Mouse (Mus musculus) adrenal gland, postnatal 25 days (tissue): ENCODE results near the gene Tanc1. TPM values are rescaled to one million over a fixed set of nuclear protein-coding genes. Genes with fewer than 3 reads are reported as not detected.

ENCODE experiments used
- DNase-seq: peaks from one replicate; pipeline ENCODE4 v3.0.0; 2021; ENCODE audit warnings: mixed read lengths
- total RNA-seq: library from RNA; stranded (reverse); gene quantifications from 2 replicates; pipeline ENCODE4 v1.2.3, GENCODE M21; 2021

The Tanc1 gene
- total RNA-seq, 1 experiment from 2014 or later: 20.6 TPM

- no peak for DNase-seq
These were observed 40.0 kb downstream of the Tanc1 start for GRCm38 (mm10) chr2:59651801-59652200.

GRCm38 (mm10) chr2:59652702-59653101 lies 40.9 kb downstream of the Tanc1 start:
- DNase-seq: no peak

DNA sequence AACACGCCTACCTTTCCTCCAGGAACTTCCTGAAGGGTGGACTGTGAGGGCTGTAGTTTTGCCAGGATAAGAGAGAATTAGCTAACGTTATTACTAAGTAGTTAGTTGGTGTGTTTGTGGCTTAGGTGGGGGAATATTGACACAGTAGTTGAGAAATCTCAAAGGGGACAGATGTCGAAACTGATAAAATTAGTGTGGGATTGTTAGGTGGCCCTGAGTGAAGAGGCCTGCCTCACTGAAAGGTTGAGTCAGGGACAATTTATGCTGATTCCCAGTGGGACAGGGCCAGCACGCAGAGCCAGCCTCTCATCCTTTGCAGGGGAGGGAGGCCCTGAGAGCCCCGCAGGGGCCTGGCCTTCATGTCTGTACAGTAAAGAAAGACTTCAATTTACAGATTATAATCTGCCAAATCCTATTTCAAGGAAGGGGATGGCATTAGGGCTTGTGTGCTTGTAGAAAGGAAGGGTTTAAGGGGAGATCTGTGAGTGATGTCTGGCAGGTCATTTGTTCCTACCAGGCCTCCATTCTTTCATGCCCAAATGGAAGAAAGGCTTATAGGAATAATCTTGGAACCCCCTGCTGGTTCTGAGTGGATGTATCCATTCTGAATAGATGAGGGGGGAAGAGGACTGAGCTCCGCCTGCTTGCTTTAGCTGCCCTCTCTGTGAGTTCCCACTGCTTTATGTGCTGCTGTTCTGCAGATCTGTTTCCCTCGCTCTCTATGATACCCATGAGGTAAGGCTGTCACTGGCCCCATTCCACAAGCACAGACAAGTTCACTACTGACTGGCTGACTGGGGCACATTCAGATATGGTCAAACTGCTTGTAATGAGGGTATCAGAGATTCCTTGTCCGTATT lies 41.7 kb downstream of the Tanc1 start:
- DNase-seq: no peak

DNA sequence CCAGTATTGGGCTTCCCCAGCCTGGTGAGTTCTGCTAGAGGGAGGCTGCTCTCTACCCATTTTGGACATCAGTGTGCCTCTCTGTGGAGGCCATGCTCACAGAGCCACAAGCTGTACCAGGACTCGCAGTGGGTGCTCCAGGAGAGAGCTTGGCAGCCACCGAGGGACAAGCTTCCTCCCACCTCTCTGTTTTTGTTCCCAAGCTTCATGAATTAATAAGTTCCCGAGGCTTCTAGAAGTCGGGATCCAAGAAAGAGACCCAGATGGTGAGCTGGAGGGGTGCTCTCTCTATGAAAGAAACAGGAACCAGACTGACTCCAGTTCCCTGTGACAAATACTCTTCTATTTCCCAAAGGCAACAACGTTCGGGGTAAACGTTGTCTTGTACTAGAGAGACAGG lies 43.6 kb downstream of the Tanc1 start:
- DNase-seq: no peak

- DNase-seq: no peak
These were observed 44.8 kb downstream of the Tanc1 start for GRCm38 (mm10) chr2:59656680-59657079.

DNA sequence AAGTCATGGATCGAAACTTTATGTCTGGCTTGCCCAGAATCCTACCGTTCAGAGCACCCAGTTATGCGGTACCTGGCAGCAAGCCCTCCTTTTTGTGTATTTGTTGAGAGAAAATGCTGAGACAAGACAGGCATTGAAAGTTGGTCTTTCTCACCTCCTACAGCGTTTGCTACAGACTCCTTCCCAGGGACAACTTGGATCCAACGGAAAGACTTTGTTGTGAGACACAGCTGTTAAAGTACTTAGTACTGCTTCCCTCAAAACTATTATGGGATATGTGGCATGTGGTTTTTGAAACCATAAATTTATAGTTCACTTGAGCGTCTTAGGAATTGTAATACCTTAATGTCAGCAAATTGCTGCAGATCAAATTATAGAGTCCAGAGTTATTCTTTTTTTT lies 47.8 kb downstream of the Tanc1 start:
- no peak for DNase-seq

GRCm38 (mm10) chr2:59660891-59661805 lies 49.3 kb downstream of the Tanc1 start:
- DNase-seq: no peak

- no peak for DNase-seq
These were observed 53.1 kb downstream of the Tanc1 start for GRCm38 (mm10) chr2:59664803-59665567.

DNA sequence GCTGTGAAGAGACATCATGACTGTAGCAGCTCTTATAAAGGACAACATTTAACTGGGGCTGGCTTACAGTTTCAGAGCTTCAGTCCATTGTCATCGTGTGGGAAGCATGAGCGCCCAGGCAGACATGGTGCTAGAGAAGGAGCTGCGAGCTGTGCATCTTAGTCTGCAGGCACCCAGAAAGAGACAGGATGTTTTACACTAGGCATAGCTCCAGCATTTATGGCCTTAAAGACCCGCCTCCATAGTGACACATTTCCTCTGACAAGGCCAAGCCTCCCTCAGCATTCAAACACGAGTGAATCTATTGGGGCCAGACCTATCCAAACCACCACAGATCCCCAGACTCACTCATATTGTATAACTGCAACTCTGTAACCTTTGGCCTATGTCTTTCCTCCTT lies 54.7 kb downstream of the Tanc1 start:
- DNase-seq: no peak

DNA sequence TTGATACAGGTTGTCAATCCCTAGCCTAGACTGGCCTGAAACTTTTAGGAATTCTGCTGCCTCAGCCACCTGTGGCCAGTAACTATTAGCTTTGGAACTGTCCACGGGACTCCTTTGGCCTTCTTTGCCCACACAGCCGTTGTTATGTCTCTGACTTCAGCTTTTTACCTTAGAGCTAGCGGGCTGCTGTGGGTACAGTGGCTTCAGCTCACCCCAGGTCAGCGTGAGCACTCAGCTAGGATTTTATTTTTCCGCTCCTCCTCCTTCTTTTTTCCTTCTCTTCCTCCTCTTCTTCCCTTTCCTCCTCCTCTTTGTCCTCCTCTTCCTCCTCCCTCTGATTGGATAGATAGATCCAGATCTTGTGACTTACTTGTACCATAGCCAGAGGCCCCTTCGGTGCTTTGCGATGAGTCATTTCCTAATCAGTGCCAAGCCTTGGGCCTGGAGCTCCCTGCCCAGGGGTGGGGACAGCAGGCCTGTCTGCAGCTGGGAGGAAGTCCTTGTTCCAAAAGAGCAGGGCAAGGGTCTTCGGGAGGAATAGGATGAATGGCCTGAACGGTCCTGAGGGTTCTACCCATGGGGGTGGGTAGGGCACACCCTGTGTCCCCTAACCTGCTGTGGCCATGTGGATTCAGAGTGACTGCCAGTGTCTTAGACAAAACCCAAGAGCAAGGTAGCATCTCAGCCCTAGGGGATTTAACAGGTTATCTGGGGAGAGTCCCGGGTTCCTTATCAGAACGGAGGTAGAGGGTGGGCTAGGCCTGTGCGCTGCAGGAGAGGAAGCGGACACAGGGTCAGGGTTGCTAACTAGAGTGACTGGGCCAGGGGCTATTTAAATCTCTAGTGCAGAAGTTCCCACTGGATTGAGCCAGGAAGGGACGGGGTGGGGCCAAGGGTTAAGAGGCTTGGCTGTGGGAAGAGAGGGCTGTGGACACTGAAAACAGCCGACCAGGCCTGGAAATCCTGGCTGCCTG lies 58.5 kb downstream of the Tanc1 start:
- DNase-seq: peak; percentile 67

- no peak for DNase-seq
These were observed 59.8 kb downstream of the Tanc1 start for GRCm38 (mm10) chr2:59671671-59672070.

- no peak for DNase-seq
These were observed 60.2 kb downstream of the Tanc1 start for GRCm38 (mm10) chr2:59672086-59672485.

DNA sequence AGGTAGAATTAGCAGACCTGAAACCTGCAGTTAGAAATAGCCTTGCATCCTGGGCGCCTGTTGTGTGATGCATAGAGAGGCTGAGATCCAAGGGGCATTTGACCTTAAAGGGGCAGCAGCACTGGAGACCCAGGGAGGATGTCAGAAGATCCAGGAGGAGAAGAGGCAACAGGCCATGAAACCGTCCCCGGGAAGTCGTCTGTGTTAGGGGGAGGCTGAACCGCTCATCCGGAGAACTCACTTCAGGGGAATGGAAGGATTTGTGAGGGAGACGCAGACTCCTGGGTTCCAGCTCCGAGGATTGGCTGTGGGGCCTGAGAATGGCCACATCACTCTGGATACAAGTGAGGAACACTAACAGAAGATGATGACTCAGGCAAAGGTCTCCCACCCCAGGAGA lies 60.8 kb downstream of the Tanc1 start:
- no peak for DNase-seq

DNA sequence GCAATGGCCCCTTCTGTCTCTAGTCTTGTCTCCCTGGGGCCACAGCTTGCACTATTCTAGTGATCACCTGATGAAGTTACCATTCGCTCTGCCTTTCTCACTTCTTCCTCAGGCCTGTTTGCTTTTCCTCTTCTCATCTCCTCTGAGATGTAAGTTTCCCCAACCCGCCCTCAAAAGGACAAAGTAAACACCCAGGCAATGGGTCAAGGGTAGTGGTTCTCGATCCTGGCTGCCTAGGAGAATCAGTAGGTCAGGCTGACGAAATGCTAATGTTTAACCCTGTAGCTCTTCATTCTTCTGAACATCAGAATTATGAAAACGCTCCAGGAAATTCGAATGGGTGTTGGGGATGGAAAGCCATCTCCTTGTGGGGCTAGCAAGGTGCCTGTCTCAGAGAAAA lies 61.5 kb downstream of the Tanc1 start:
- DNase-seq: no peak

- no peak for DNase-seq
These were observed 62.0 kb downstream of the Tanc1 start for GRCm38 (mm10) chr2:59673877-59674276.

- no peak for DNase-seq
These were observed 63.6 kb downstream of the Tanc1 start for GRCm38 (mm10) chr2:59675270-59675995.

DNA sequence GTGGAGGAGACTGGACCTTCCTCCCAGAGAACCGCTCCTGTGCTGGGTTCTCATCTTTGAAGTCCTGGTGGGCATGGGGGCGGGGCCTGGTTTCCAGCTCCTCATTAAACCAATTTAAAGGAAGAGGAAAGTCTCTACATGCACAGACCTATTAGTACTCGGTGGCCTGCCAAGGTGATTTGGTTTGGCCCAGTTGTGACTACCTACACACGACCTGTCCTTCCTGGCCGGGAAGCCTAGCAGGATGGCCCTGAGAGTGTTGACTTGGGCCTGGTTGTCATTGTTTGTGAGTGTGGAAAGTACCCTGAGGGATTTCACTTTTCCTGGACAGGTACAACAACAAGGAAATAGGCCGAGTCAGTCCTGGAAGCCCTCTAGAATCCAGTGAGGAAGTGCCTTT lies 64.2 kb downstream of the Tanc1 start:
- DNase-seq: no peak

- DNase-seq: peak; percentile 12
These were observed 64.6 kb downstream of the Tanc1 start for GRCm38 (mm10) chr2:59676442-59676841.

- DNase-seq: no peak
These were observed 67.7 kb downstream of the Tanc1 start for GRCm38 (mm10) chr2:59679424-59680020.

- no peak for DNase-seq
These were observed 68.9 kb downstream of the Tanc1 start for GRCm38 (mm10) chr2:59680736-59681135.
